Mouse (Mus musculus) kidney, adult 2 months (tissue): ENCODE measurements around the gene Sesn1. TPM values are rescaled to one million over a fixed set of nuclear protein-coding genes. Genes with fewer than 3 reads are reported as not detected.

Experiments used
- DNase-seq: peaks from one replicate; pipeline ENCODE4 v3.0.0; 2021
- H3K27ac ChIP-seq: fragments of 200-500 bp; 2 replicates; pipeline ENCODE4 v1.5.1; 2012; ENCODE audit warnings: low read depth, low read length, control low read depth, inconsistent platforms; ENCODE audit not compliant: insufficient read depth
- H3K27me3 ChIP-seq: fragments of 200-500 bp; replicated peaks from 2 replicates; pipeline ENCODE4 v1.6.1; 2012; ENCODE audit warnings: mild to moderate bottlenecking, moderate library complexity, low read length, inconsistent platforms; ENCODE audit not compliant: control insufficient read depth, insufficient read depth
- H3K36me3 ChIP-seq: fragments of 200-500 bp; 2 replicates; pipeline ENCODE4 v1.6.1; 2012; ENCODE audit warnings: mild to moderate bottlenecking, moderate library complexity, low read length, inconsistent platforms; ENCODE audit not compliant: control insufficient read depth, insufficient read depth
- H3K4me1 ChIP-seq: fragments of 200-500 bp; 2 replicates; pipeline ENCODE4 v1.6.1; 2011; ENCODE audit warnings: low read length; ENCODE audit not compliant: control insufficient read depth, insufficient read depth
- H3K4me3 ChIP-seq: fragments of 200-500 bp; 2 replicates; pipeline ENCODE4 v1.5.1; 2011; ENCODE audit warnings: mild to moderate bottlenecking, low read depth, low read length, control low read depth; ENCODE audit not compliant: insufficient read depth
- CTCF ChIP-seq: fragments of 200-500 bp; conservative IDR thresholded peaks from 2 replicates; pipeline ENCODE4 v1.5.1; 2011; ENCODE audit warnings: low read depth, mild to moderate bottlenecking, control low read depth, low read length, moderate library complexity, mixed read lengths; ENCODE audit not compliant: insufficient read depth, insufficient read length
- POLR2A ChIP-seq: fragments of 200-500 bp; IDR thresholded peaks from one replicate; pipeline ENCODE4 v1.6.1; 2011; ENCODE audit warnings: low read depth, low read length, control low read depth
- WGBS: fragments of 180-500 bp; shearing (Covaris S2); methylation state at CpG from one replicate; pipeline ENCODE4 v1.1.7; 2018; 5-methylcytosine and 5-hydroxymethylcytosine counted together
- polyA plus RNA-seq: library from polyadenylated mRNA; depleted of rRNA; stranded (reverse); fragments of >200 nt; gene quantifications from 2 replicates; pipeline ENCODE4 v1.2.3, GENCODE M21; 2012

Sesn1 gene
- polyA plus RNA-seq, 1 experiment = 13.2 TPM

DNA sequence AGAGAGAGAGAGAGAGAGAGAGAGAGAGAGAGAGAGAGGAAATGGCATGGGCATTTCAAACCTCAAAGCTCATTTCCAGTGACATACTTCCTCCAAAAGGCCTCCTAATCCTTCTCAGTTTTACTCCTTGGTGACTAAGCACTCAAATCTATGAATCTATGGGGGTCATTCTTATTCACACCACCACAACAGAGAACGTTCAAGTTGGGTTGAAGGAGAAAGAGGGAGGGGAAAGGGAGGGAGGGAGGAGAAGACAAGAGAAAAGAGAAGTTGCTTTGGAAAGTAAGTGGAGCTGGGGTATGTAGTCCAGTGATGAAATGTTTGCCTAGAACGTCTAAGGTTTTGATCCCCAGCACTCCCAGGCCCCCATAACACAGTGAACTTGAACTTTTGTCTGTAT, 60.4 kb downstream of the Sesn1 start:
- H3K27me3 ChIP-seq = no peaks in the 10 kb centered on the region
- 43% methylated on average over 2 of the region's 2 CpGs for WGBS
- DNase-seq = no peak
- TF ChIP-seq POLR2A (no peak), CTCF (no peak)
- H3K36me3 ChIP-seq = no peaks in the 10 kb centered on the region
- H3K27ac ChIP-seq = no peak overlapping the region
- H3K4me1 ChIP-seq = peaks cover 7% of the 10 kb centered on the region; the same call in 1 of the 2 replicates
- H3K4me3 ChIP-seq = no peak overlapping the region

DNA sequence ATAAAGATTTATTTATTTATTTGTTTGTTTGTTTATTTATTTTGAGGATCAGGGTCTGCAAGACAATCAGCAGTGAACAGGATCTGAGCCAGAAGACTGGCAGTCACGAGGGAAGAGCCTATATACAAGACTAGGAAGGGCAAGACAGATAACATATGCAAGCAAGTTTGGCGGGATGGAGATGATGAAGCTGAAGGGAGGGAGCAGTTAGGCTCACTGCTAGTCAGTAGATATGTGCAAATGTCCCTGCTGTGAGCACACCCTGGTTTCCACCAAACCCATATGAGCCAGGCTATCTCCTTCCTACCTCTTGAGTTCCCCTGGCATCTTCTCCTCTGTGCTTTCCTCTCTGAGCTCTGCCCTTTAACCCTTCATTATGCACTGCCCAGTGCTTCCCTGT, 61.8 kb downstream of the Sesn1 start:
- TF ChIP-seq CTCF (no peak), POLR2A (no peak)
- Histone ChIP-seq H3K36me3 (no peaks in the 10 kb centered on the region), H3K27ac (no peak overlapping the region), H3K4me1 (peaks cover 7% of the 10 kb centered on the region; the same call in 1 of the 2 replicates), H3K4me3 (no peak overlapping the region), H3K27me3 (no peaks in the 10 kb centered on the region)
- 84% methylated on average over 2 of the region's 2 CpGs for WGBS
- peak; percentile 31 for DNase-seq

DNA sequence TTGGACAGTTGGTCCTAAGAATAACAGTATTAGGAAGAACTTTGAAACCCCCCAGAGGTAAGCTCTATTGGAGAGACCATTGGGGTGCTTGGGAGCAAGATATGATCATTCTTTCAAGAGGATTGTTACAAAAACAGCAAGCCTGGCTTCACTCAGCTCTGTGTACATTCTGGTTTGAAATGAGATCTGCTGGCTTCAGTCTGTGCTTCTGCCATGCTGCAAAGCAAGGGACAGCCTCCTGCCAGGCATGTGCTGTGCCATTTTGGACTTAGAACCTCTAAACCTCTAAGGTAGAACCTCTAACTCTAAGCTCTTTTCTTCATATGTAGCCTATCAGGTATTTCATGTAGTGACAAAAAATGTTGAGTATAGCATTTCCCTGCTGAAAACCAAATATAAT, 65.9 kb downstream of the Sesn1 start:
- Histone ChIP-seq H3K36me3 (no peaks in the 10 kb centered on the region), H3K4me1 (peaks cover under 1% of the 10 kb centered on the region; the same call in 1 of the 2 replicates), H3K27ac (no peak overlapping the region), H3K4me3 (no peak overlapping the region), H3K27me3 (no peaks in the 10 kb centered on the region)
- no peak for DNase-seq
- TF ChIP-seq POLR2A (no peak), CTCF (no peak)

DNA sequence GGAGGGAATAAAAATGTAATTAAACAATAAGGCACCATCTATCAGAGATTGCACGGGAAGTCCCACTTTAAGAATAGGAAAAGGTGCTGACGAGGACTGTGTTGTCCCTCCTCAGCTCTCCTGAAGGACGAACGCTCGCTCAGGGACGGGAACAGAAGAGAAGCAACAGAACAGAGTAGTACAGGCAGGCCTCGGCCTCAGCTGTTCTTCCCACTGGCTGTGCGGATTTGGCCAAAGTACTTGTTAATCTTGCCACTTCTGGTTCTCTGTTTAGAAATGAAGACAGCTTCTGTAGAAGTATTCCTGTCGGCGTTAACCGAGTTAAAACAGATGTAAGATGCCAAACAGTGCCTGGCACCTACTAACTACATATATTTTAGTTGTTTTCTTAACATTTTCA, 68.6 kb downstream of the Sesn1 start:
- H3K27me3 ChIP-seq = no peaks in the 10 kb centered on the region
- no peaks in the 10 kb centered on the region for H3K36me3 ChIP-seq
- no peak for DNase-seq
- peaks cover 3% of the 10 kb centered on the region; the same call in 1 of the 2 replicates for H3K4me1 ChIP-seq
- no peak for TF ChIP-seq POLR2A
- TF ChIP-seq CTCF = no peak
- no peak overlapping the region for H3K4me3 ChIP-seq
- 95% methylated on average over 11 of the region's 11 CpGs for WGBS
- no peak overlapping the region for H3K27ac ChIP-seq

DNA sequence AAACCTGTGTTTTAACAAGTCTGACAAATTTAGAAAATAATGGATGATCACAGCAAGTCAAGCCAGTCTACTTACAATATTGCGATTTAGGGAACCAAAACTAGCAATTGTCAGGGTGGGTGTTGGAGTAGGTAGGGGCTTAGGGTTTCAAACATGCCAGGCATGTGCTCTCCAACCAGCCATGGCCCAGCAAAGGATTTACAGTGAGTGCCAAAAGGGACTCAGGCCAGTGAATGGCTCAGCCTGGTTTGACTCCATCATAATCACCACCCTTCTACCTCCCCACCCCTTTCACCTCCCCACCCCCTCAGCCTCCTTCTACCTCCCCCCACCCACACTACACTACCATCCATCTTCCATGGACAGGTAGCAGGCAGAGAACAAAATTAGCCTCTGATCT, 69.9 kb downstream of the Sesn1 start:
- H3K4me1 ChIP-seq = peaks cover 3% of the 10 kb centered on the region; the same call in 1 of the 2 replicates
- H3K27me3 ChIP-seq = no peaks in the 10 kb centered on the region
- DNase-seq = no peak
- WGBS = 83% methylated on average over 1 of the region's 1 CpGs
- TF ChIP-seq CTCF = no peak
- no peak for TF ChIP-seq POLR2A
- H3K4me3 ChIP-seq = no peak overlapping the region
- no peak overlapping the region for H3K27ac ChIP-seq
- H3K36me3 ChIP-seq = no peaks in the 10 kb centered on the region

DNA sequence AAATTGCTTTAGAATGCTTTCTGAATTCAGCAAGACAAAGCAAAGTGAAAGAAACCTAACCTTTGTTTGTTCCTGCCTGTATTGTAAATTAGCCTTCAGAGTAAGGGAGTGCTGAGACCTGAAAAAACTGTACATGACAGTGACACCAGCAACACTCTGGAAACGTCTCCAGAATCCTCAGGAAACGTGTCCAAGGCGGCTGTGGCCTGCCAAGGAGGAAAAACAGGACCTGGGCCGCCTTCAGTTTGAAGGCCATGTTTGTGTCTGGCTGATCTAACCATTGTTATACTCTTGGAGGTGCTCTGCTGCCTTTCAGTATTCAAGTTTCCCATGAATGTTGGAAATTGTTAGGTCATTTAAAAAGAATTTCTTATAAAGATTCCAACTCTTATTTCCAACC, 70.5 kb downstream of the Sesn1 start:
- H3K27ac ChIP-seq = no peak overlapping the region
- 42% methylated on average over 4 of the region's 4 CpGs for WGBS
- DNase-seq = peak; percentile 45

DNA sequence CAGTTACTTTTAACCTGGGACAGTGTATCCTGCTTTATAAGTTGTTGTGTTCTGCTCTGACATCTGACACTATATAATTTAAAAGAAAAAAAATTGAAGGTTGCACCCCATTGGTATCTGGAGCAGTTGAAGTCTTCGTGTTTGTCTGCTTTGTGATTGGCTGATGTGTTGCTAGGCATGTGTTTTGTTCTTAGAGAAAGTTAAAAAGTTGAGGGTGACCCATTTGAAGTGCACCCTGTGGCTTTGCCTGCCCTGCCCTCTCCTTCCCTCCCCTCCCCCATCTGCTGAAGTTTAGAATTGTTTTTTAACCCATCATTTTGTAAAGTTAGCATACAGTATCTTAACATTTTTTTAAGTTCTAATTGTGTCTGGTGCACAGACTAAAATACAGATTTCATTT, 71.0 kb downstream of the Sesn1 start:
- Histone ChIP-seq H3K27ac (no peak overlapping the region), H3K4me3 (no peak overlapping the region), H3K4me1 (peaks cover 3% of the 10 kb centered on the region; the same call in 1 of the 2 replicates), H3K36me3 (no peaks in the 10 kb centered on the region), H3K27me3 (no peaks in the 10 kb centered on the region)
- DNase-seq = no peak
- 29% methylated on average over 1 of the region's 1 CpGs for whole genome bisulfite sequencing
- TF ChIP-seq POLR2A (no peak), CTCF (no peak)

More for the DNA sequence above, 70.5 kb downstream of the Sesn1 start:
- Histone ChIP-seq H3K4me1 (peaks cover 3% of the 10 kb centered on the region; the same call in 1 of the 2 replicates), H3K4me3 (no peak overlapping the region), H3K36me3 (no peaks in the 10 kb centered on the region), H3K27me3 (no peaks in the 10 kb centered on the region)
- TF ChIP-seq POLR2A = no peak
- TF ChIP-seq CTCF = no peak
